Mouse (Mus musculus): Measurements from ENCODE around the gene Spdye4a. TPM values are rescaled to one million over a fixed set of nuclear protein-coding genes. Genes with fewer than 3 reads are reported as not detected.
A peak's percentile ranks its signal among the peaks of the same experiment; 100 is the strongest.

Gene Spdye4a
- polyA plus RNA-seq, 1 experiment: not detected

DNA sequence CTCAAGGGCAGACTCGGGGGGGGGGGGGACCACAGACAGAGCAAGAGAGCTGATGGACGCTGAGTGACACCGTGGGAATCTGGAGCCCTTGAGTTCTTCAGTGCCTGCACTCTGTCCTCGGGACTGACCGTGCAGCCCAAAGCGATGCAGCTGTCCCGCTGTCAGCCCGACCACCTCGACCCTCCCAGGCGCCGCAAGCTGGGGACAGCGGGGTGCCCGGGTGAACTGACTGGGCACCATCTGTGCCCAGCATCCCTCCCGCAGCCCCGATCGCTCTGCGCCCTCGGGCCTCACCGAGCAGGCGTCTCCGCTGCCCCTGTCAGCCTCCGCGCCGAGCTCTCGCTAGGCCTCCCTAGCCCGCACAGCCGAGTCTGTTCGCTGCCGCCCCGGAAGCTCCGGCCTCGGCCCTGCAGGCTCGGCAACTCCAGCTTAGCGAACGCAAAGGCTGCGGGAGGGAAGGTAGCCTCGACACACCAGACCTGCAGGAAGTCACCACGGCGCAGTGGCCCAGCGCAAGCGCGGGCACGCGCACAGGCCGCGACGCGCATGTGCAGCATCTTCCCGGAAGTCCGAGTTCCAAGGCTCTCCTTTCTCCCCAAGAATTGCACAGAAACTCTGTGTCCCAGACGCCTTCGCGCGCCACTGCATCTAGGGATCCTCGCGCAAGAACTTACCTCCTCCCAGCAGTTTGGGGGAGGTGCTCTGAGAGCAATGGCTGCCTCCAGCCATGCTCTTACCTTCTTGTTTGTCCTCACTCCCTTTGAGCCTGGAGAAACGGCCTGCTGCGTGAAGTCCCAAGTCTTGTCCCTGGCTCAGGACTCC lies 46.2 kb downstream of the Spdye4a start, which contains the start of the genes Rbak and Spdye4b:
Rbak (minus strand) TSS at position 521 of the 822 bp plus-strand sequence.
Spdye4b (plus strand) TSS at position 763 of the 822 bp plus-strand sequence.
- TF ChIP-seq POLR2A (IDR thresholded peaks at IDR 0.05; ENCODE audit: low read depth, low read length) (peak; percentile 94), CTCF (IDR thresholded peaks at IDR 0.05; ENCODE audit: borderline replicate concordance, insufficient read depth, low read length) (no peak)
- Histone ChIP-seq H3K27ac (ENCODE audit: insufficient read depth, low read length) (no peak within 1 kb of the TSS), H3K4me3 (ENCODE audit: insufficient read depth, low read length) (peak within 1 kb of the TSS; percentile 59), H3K4me1 (ENCODE audit: control insufficient read depth, insufficient read depth, low read length) (peaks cover 4% of the 10 kb centered on the region)

DNA sequence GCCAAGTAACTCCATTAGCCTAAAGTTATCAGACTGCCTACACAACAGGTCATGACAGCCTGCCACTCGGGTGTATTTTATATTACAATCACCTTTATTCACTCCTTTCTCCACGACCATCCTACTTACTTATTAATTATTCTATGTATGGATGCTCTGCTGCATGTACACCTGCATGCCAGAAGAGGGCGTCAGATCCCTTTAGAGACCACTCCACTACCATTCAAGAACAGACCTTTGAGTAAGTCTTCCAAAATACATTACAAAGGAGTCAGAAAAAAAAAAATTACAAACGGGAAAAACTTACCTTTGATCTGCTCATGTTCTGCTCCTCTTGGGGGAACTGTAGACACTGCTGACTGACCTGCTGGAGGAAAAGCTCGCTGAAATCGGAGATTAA lies 47.5 kb downstream of the Spdye4a start:
- peak overlapping the region; percentile 2; the same call in 1 of the 2 replicates for H3K4me3 ChIP-seq (ENCODE audit: insufficient read depth, low read length)
- TF ChIP-seq POLR2A (IDR thresholded peaks at IDR 0.05; ENCODE audit: low read depth, low read length) (no peak), CTCF (IDR thresholded peaks at IDR 0.05; ENCODE audit: borderline replicate concordance, insufficient read depth, low read length) (no peak)

DNA sequence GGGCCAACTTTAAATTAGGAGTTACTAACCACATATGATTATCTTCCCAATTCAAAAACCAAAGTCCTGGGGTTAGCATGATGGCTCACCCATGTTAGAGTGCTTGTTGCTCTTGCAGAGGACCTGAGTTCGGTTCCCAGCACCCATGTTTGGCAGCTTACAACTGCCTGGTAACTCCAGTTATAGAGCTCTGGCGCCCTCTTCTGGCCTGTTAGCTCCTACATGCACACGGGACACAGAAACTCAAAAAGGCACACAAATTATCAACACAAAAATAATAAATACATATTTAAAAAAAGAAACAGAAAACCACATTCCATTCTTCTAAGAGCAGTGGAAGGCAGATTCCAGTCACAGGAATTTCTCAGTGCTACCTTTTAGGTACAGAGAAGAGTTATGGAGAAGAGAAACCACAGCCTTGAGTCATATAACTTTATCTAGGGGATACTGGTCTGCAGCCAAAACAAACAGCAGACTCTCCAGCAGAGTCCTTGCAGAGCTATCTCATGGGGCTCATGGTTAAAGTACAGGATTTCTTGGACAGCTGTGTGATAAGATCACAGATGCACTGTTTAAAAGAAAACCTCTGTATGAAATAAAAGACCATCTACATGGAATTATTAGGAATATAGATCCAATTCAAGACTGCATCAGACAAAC lies 49.0 kb downstream of the Spdye4a start:
- peaks cover 4% of the 10 kb centered on the region for H3K4me1 ChIP-seq (ENCODE audit: control insufficient read depth, insufficient read depth, low read length)
- no peak overlapping the region for H3K27ac ChIP-seq (ENCODE audit: insufficient read depth, low read length)
- TF ChIP-seq CTCF (IDR thresholded peaks at IDR 0.05; ENCODE audit: borderline replicate concordance, insufficient read depth, low read length) (no peak), POLR2A (IDR thresholded peaks at IDR 0.05; ENCODE audit: low read depth, low read length) (no peak)
- H3K4me3 ChIP-seq (ENCODE audit: insufficient read depth, low read length): no peak overlapping the region

More for the DNA sequence above, 47.5 kb downstream of the Spdye4a start:
- Histone ChIP-seq H3K4me1 (ENCODE audit: control insufficient read depth, insufficient read depth, low read length) (peaks cover 4% of the 10 kb centered on the region), H3K27ac (ENCODE audit: insufficient read depth, low read length) (no peak overlapping the region)

GRCm38 (mm10) chr5:143175970-143176369 lies 50.7 kb downstream of the Spdye4a start:
- TF ChIP-seq POLR2A (IDR thresholded peaks at IDR 0.05; ENCODE audit: low read depth, low read length) (no peak), CTCF (IDR thresholded peaks at IDR 0.05; ENCODE audit: borderline replicate concordance, insufficient read depth, low read length) (no peak)
- Histone ChIP-seq H3K27ac (ENCODE audit: insufficient read depth, low read length) (no peak overlapping the region), H3K4me3 (ENCODE audit: insufficient read depth, low read length) (no peak overlapping the region), H3K4me1 (ENCODE audit: control insufficient read depth, insufficient read depth, low read length) (peaks cover 4% of the 10 kb centered on the region)

Other genes with a start within 250 kb of the Spdye4a start
- 28.6 and 36.3 TPM in 2 replicates for gene Rnf216, start 113.9 kb downstream of the Spdye4a start, polyA plus RNA-seq (2011; ENCODE audit: insufficient read length, low read depth, missing spikeins)
- gene Olfr718-ps1, start 79.3 kb downstream of the Spdye4a start, polyA plus RNA-seq (2011; ENCODE audit: insufficient read length, low read depth, missing spikeins): not detected in 2 replicates
- 7.6 and 12.7 TPM in 2 replicates for gene Rbak, start 46.1 kb downstream of the Spdye4a start, polyA plus RNA-seq (2011; ENCODE audit: insufficient read length, low read depth, missing spikeins)
- gene Spdye4b, start 45.9 kb downstream of the Spdye4a start, polyA plus RNA-seq (2011; ENCODE audit: insufficient read length, low read depth, missing spikeins): not detected in 2 replicates
- 9.0 and 13.8 TPM in 2 replicates for gene Zfp12, start 8.3 kb upstream of the Spdye4a start, polyA plus RNA-seq (2011; ENCODE audit: insufficient read length, low read depth, missing spikeins)
- gene Zfp316, start 43.1 kb upstream of the Spdye4a start, polyA plus RNA-seq (2011; ENCODE audit: insufficient read length, low read depth, missing spikeins): 3.6 and 3.7 TPM in 2 replicates
- 0.25 and 0.44 TPM in 2 replicates for gene Zfp853, start 66.7 kb upstream of the Spdye4a start, polyA plus RNA-seq (2011; ENCODE audit: insufficient read length, low read depth, missing spikeins)
- gene E130309D02Rik, start 88.5 kb upstream of the Spdye4a start, polyA plus RNA-seq (2011; ENCODE audit: insufficient read length, low read depth, missing spikeins): 13.5 and 15.0 TPM in 2 replicates
- gene Zdhhc4, start 102.4 kb upstream of the Spdye4a start, polyA plus RNA-seq (2011; ENCODE audit: insufficient read length, low read depth, missing spikeins): 43.8 and 45.5 TPM in 2 replicates
- not detected in 2 replicates for gene Grid2ip, start 130.4 kb upstream of the Spdye4a start, polyA plus RNA-seq (2011; ENCODE audit: insufficient read length, low read depth, missing spikeins)
- 306 and 354 TPM in 2 replicates for gene Kdelr2, start 176.9 kb upstream of the Spdye4a start, polyA plus RNA-seq (2011; ENCODE audit: insufficient read length, low read depth, missing spikeins)
- 6.2 and 7.1 TPM in 2 replicates for gene Daglb, start 237.7 kb upstream of the Spdye4a start, polyA plus RNA-seq (2011; ENCODE audit: insufficient read length, low read depth, missing spikeins)